ENCODE assay signal across 8 mouse cellular contexts in genomic region chr2:4412870-4413595, GRCm38 (mm10).
DNase-seq lines count a peak whose midpoint lies in the region; ATAC-seq and TF ChIP-seq lines count a peak whose summit lies in the region.

No protein-coding gene starts in this region.

- H3K4me3 ChIP-seq in kidney, embryonic 16.5 days (ENCODE audit: low read length): no peak overlapping the region
- no peak overlapping the region for H3K4me3 ChIP-seq in forebrain, embryonic 16.5 days (replicated peaks; ENCODE audit: low read length)
- no peak overlapping the region for H3K4me3 ChIP-seq in lung, postnatal 0 days (ENCODE audit: low read depth, low read length)

- no peak overlapping the region for H3K4me2 ChIP-seq in kidney, embryonic 16.5 days (replicated peaks; ENCODE audit: low read depth, low read length)
- H3K4me2 ChIP-seq in forebrain, embryonic 16.5 days (ENCODE audit: low read length): no peak overlapping the region
- no peak overlapping the region for H3K4me2 ChIP-seq in lung, postnatal 0 days (replicated peaks; ENCODE audit: low read depth, low read length)

- no peaks in the 10 kb centered on the region for H3K9me3 ChIP-seq in kidney, embryonic 16.5 days (ENCODE audit: low read length)
- no peaks in the 10 kb centered on the region for H3K9me3 ChIP-seq in forebrain, embryonic 16.5 days (ENCODE audit: control insufficient read depth, low read length)
- no peaks in the 10 kb centered on the region for H3K9me3 ChIP-seq in lung, postnatal 0 days (ENCODE audit: low read length)

- no peak for DNase-seq in kidney, adult 8-10 months
- DNase-seq in R1 (ENCODE audit: low read depth, low spot score): peak; percentile 24
- peak; percentile 73 for DNase-seq in lung, postnatal 0 days (ENCODE audit: low spot score)
- no peak for DNase-seq in embryo, embryonic 11 days
- DNase-seq in embryo, embryonic 10 days (ENCODE audit: low spot score): no peak
- DNase-seq in spleen, postnatal 14 days (ENCODE audit: low spot score in 2 of 2): no peak

- no peaks in the 10 kb centered on the region for H3K27me3 ChIP-seq in kidney, embryonic 16.5 days (ENCODE audit: insufficient read depth, low read length)
- no peaks in the 10 kb centered on the region for H3K27me3 ChIP-seq in forebrain, embryonic 16.5 days (replicated peaks; ENCODE audit: control insufficient read depth, insufficient read depth, low read length)
- no peaks in the 10 kb centered on the region for H3K27me3 ChIP-seq in lung, postnatal 0 days (replicated peaks; ENCODE audit: insufficient read depth, low read length)

- peak; percentile 51; the same call in 1 of the 2 replicates for ATAC-seq in kidney, embryonic 16.5 days (ENCODE audit: low FRiP score, low TSS enrichment)
- peak; percentile 68 for ATAC-seq in forebrain, embryonic 16.5 days
- ATAC-seq in lung, postnatal 0 days: peak; percentile 76

- H3K36me3 ChIP-seq in kidney, embryonic 16.5 days (ENCODE audit: insufficient read depth, low read length): no peaks in the 10 kb centered on the region
- no peaks in the 10 kb centered on the region for H3K36me3 ChIP-seq in forebrain, embryonic 16.5 days (ENCODE audit: control insufficient read depth, insufficient read depth)
- H3K36me3 ChIP-seq in lung, postnatal 0 days (ENCODE audit: insufficient read depth, low read length): no peaks in the 10 kb centered on the region

- peak; percentile 28; the same call in 1 of the 2 replicates for TF ChIP-seq EP300 in lung, postnatal 0 days (IDR thresholded peaks at IDR 0.05)

- 52% methylated on average over 5 of the region's 5 CpGs for WGBS in kidney, embryonic 16.5 days
- WGBS in forebrain, embryonic 16.5 days: 13% methylated on average over 5 of the region's 5 CpGs
- 28% methylated on average over 5 of the region's 5 CpGs for WGBS in lung, postnatal 0 days

- no peak for TF ChIP-seq CTCF in lung, postnatal 0 days (IDR thresholded peaks at IDR 0.05)

- H3K27ac ChIP-seq in kidney, embryonic 16.5 days (ENCODE audit: low read length): no peak overlapping the region
- H3K27ac ChIP-seq in forebrain, embryonic 16.5 days (ENCODE audit: low read length): peak overlapping the region; percentile 50
- no peak overlapping the region for H3K27ac ChIP-seq in lung, postnatal 0 days (ENCODE audit: low read length)

- H3K9ac ChIP-seq in kidney, embryonic 16.5 days (replicated peaks; ENCODE audit: low read length): no peak overlapping the region
- H3K9ac ChIP-seq in forebrain, embryonic 16.5 days (replicated peaks; ENCODE audit: low read depth, low read length): no peak overlapping the region
- no peak overlapping the region for H3K9ac ChIP-seq in lung, postnatal 0 days (replicated peaks; ENCODE audit: low read depth)

- H3K4me1 ChIP-seq in kidney, embryonic 16.5 days (ENCODE audit: insufficient read depth, low read length): peaks cover 5% of the 10 kb centered on the region
- H3K4me1 ChIP-seq in forebrain, embryonic 16.5 days (replicated peaks; ENCODE audit: control insufficient read depth, insufficient read depth, low read length): peaks cover 31% of the 10 kb centered on the region
- H3K4me1 ChIP-seq in lung, postnatal 0 days (ENCODE audit: insufficient read depth, low read depth, low read length): peaks cover 6% of the 10 kb centered on the region; the same call in 1 of the 2 replicates

Comparison
In these comparisons a context has a peak if more than half of its experiments do, and no peak if none do; other contexts are left out.
1. DNase-seq: peak in R1 (single experiment) and lung, postnatal 0 days (single experiment); none in kidney, adult 8-10 months (0 of 2), embryo, embryonic 11 days (single experiment), embryo, embryonic 10 days (single experiment) and spleen, postnatal 14 days (0 of 2).
2. Peak in every context shown above with its lines, with median percentiles within 50 percentile points of each other: ATAC-seq.